Mouse (Mus musculus): ENCODE measurements at regions not wholly inside any gene's neighbourhood (a gene's known extent, or its start where the extent isn't known, plus 50 kb on each side); places are given as distances from the start of the nearest gene placed in this dataset.
A peak's percentile ranks its signal among the peaks of the same experiment; 100 is the strongest.

DNA sequence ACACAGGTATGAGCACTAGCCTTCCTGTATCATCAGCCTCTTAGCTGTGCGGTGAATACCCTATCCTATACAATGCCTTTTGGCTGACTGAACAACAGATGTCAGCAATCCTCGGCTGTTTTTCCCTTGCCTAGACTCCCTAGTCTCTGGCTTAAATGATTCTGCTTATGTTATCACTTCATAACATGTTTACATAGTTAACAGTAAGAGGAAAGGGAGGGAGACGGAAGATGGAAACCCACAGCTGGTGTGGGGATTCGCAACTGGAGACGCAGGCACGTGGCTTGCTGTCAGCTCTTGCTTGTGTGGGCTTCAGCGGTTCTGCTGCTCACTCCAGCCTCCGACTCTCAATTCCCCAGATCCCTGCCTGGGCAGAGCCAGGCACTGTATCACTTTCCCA, 367.2 kb downstream of the Cbln4 start:
- no peak for DNase-seq (ENCODE audit: low read depth, low spot score)

DNA sequence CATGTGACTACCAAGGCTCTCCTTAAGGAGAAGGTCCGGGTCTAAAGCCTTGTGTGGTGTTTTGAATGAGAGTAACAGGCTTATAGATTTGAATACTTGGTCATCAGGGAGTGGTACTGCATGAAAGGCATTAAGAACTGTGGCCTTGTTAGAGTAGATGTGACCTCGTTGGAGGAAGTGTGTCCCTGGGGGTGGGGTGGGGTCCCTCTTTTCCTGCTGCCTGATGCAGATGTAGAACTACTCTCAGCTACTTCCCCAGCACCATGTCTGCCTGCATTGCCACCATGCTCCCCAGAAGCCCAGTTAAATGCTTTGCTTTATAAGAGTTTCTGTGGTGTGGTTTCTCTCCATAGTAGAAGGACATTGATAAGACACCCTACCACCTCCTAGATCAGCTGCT, 367.9 kb downstream of the Cbln4 start:
- no peak for DNase-seq (ENCODE audit: low read depth, low spot score)

DNA sequence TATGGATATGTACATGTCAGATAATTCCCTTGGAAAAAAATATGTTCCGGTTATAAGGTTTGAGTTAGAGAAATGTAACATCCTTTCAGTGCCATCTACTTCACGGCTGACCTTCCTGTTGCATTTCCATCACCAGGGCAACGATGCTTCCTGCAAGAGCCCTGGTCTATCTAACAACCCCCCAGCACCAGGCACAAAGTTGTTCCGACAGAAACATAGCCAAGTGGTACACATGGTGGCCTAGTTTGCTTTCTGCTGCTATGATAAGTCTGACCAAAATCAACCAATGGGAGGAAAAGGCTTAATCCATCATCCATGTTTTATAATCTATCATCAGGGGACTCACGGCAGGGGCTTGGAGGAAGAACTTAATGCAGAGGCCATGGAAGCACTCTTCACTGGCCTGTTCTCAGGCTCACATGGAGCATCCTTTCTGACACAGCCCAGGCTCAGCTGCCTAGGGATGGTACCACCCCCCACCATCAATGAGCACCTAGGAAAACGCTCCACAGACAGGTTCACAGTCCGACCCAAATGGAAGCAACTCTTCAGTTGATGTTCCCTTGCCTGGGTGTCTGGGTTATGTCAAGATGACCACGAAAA, 372.2 kb downstream of the Cbln4 start:
- DNase-seq (ENCODE audit: low read depth, low spot score): no peak

DNA sequence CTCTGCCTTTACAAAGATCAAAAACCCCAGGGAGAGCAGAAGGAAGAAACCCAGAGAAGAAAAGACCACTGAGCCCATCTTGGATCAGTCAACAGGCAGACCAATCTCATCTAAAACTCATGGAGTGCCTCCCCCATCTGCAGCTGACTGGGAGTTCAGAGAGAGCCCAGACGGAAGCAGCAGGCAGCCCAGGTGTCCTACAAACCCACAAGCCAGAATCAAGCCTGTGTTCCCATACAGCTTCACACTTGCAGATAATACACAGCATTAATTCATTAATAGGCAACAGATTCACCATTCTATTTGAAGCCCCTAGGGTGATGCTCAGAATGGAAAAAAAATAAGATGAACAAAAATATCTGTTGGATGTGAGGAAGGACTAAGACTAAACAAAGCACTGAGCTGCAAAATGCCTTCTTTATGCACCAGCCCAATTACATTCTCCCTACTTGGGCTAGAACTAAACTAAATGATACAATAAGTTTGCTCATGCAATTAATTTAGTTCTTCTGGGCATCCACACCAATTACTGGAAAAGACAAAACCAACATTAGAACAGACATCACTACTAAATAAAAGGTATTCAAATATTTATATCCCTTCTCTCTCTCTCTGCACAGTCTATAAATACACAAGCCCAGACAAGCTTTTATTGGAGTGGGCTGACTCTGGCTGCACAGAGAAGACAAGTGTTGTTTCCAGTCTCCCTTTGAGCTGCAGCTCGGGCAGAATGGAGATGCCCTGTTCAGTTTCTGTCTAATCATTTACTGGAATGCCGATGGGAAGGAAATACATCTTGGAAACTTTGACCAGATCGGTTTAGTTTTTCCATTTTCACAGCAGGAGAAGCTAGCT, 374.2 kb downstream of the Cbln4 start:
- DNase-seq (ENCODE audit: low read depth, low spot score): no peak

DNA sequence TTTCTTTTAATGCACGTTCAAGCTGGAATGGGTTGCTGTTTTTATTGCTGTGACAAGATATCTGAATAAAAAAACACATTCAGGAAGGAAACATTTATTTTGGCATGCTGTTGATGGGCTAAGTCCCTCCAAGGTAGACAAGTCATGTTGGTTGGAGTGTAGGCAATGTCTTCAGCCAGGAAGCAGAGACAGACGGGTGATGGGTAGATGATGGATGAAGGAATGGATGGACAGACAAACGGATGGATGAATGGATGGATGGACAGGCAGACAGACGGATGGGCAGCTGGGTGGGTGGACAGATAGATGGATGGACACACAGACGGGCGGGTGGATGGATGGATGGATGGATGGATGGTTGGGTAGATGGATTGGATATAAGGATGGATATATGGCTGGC, 380.7 kb downstream of the Cbln4 start:
- DNase-seq (ENCODE audit: low read depth, low spot score): no peak

DNA sequence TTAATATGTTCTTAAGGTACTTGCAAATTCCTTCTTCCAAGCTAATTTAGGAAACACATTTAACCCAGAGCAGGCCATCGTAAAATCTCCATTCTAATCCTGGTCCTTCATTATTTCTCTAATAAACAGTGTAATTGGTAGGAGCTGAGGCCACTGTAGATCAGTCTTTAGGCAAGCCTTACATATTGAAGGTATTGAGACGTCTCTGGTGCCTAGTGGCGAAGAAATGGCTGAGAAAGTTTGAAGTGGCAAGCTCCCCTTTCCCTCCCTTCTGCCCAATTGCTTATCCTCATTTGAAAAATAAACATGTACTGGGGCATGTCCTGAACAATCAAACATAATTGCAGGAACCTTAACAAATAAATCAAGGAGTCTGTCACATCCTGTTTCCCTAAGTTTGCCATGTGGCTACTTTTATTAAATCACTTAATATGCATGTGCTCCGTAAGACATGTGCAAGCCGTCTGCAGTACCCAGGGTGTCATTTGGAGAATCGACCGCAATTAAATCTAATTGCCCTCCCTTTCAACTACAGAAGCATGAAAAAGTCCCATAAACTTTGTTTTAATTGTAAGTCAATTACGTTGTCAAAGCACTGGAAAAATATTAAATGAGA, 381.3 kb downstream of the Cbln4 start:
- no peak for DNase-seq (ENCODE audit: low read depth, low spot score)

DNA sequence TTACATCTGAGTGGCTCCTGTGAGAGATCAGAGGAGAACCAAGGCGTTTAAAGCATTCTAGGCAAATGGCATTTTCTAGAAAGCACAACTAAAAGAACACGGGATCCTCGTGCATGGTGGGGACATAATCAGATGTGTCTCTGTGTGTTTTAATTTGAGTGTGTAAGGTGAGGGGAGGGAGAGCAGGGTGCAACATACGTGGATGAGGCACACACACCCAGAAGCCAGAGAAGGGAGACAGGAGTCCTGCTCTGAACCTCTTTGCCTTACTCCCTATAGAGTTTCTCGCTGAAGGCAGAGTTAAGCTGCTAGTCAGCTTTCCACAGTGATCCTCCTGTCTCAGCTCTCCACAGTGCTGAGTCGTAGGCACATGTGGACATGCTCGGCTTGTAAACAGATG, 386.1 kb downstream of the Cbln4 start:
- no peak for DNase-seq (ENCODE audit: low read depth, low spot score)

DNA sequence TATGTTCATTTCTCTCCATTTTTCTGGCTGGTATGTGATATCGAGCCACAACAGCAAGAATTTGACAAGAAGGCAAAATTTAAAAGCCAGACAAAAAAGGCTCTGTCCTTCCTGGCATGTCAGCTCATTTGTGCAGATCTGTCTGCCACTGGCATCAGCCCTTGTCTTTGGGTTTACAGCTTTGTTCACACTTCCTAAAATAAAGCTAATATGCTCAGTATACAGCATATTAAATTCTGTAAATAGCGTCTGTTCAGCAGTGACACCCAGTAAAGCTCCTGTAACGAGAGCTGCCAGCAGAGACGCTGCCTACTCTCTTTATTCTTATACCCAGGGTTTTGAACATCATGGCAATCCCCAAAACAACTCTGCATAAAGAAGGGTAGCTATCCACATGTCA, 401.5 kb downstream of the Cbln4 start:
- DNase-seq (ENCODE audit: low read depth, low spot score): no peak

DNA sequence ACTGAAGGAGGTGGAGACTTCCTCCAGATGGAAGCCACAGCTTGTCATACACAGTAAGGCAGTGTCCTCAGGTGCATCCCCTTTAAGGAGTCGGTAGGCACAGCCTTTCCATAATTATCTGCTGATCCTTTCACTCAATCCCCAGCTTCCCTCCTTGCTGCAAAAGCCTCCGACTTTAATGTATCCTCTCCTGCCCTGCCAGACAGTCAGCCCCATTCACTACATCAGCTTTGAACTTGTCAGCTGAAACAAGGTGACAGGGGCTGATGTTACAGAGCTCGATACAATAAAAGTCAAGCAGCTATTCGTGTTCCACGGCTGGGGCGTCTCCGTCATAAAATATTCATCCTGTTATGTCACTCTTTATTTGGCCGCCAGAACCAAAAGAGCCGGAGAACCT, 402.8 kb downstream of the Cbln4 start:
- no peak for DNase-seq (ENCODE audit: low read depth, low spot score)

DNA sequence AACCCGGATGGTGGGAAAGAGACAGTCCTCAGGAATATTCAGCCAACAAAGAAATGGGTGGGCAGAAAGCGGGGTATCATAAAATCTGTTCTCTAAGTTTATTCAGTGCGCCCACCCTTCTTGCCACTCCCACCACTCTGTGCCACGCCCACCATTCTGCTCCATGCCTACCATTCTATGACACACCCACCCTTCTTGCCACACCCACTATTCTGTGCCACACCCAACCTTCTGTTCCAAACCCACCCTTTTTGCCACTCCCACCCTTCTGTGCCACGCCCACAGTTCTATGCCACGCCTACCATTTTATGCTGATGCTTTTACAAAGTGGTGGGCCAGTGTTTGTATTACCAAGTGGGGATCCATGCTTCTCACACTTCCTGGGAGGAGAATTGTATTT, 404.3 kb downstream of the Cbln4 start:
- DNase-seq (ENCODE audit: low read depth, low spot score): no peak

DNA sequence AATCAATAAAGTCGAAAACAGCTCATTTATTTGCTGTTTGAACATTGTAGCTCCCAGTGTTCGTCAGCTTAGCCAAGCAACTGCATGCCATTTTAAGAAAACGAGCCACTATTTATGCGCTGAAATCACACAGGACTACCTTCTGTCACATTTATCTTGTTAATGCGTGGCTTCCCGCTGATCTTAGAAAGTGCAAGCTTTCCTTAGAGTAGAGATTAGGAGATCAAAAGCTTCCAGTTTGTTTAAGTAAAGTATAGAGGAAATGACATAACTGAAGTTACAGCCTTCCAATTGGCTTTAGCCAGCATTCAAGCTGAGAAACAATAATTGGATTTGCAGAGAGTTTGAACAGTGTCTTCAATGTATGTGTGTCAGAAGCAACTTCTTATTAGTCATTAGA, 406.4 kb downstream of the Cbln4 start:
- no peak for DNase-seq (ENCODE audit: low read depth, low spot score)

DNA sequence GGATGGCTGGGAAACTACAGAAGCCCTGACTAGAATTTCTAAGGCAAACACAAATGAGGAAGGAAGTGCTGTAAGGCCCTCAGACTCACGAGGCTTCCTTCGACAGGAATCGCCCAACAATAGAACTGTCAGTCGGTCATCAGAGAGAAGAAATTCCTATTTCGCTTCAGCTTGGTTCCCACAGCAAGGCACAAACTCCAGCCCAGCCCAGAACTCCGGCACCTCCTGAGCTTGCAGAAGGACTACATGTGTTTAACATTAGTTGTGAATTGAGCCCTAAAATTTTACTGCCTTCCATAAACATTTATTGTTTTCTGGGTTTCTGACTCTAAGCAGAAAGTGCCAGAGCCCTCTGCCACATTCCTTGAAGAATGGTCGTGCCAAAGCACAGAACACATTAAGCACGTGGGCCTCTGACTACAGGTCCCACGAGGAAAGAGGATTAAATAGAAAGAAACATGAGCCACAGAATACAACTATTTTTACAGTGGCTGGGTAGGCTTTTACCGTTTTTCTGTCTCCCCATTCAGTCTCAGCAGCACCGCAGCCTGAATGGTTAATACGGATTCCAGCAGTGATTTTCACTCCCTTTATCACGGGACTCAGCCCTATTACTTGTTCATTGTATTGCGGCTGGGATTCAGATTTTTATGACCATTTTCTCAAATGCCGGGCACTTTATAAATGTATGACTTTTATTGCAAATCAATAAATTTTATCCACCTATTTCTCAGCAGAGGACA, 409.7 kb downstream of the Cbln4 start:
- no peak for DNase-seq (ENCODE audit: low read depth, low spot score)

DNA sequence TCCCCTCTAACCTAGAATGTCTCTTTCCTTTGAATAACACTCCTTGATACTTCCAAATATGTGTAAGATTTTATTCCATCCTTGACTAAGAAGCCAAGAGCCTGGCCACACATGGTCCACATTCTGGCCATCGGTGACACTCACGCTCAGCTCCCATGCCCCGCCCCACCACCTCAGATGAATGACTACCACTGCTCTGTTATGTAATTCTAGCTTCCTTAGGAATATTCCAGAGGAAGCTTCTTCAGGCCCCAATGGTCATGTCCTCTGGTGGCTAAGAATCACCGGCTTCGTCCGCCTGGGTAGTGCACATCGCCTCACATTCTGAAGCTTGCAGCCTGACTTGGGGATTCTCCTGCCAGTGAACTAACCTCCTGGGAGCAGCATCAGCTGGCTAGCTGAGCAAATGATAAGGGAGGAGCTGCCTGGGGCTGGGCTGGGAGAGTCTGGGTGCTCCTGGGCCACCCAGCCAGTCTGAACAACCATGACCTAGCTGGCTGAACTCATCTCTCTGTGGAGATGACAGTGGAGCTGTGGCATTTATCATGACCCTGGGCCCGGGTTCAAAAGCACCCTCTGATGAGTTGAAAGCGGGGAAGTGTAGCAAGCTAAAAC, 413.1 kb downstream of the Cbln4 start:
- DNase-seq (ENCODE audit: low read depth, low spot score): peak; percentile 44

DNA sequence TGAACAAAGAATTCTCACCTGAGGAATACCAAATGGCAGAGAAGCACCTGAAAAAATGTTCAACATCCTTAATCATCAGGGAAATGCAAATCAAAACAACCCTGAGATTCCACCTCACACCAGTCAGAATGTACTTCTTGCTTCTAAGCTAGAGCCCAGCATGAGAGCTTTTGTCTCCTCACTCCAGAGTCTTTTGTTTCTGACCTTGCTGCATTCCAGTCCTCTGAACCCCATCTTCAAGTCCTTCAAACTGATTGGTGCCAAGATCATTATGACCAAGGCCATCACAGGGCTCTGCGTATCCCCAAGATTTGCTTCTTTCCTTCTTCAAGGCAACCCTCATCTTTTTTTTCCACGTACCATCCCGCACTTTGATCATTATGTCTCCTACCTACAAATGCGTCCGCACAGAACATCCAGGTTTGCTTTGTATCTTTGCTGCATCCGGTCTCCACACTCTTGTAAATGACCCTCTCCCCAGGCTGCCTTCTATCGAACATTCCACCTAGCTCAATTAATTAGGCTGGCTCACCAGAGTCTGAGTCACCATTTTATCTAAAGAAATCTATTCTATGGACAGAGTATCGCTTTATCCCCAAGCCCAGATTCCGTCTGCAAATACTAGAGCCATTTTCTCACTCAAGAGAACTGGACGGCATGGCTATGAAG, 414.9 kb downstream of the Cbln4 start:
- no peak for DNase-seq (ENCODE audit: low read depth, low spot score)

DNA sequence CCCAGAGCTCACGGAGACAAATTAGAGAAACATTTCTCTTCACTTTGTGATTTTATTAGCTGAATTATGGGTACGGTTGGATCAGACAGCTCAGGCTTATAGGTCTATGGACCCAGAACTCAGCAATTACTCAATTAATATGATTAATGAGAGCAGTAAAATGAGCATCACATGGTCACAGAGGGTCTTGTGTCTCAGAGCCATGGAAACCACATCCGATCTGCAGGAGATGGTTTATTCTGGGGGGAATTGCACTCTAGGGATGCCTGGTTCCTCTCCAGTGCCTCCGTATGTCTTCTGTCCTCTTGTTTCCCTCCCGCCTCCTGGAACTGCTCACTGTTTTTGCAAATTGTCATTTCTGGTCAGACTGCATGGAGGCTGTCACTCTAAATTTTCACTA, 422.6 kb downstream of the Cbln4 start:
- DNase-seq (ENCODE audit: low read depth, low spot score): no peak

DNA sequence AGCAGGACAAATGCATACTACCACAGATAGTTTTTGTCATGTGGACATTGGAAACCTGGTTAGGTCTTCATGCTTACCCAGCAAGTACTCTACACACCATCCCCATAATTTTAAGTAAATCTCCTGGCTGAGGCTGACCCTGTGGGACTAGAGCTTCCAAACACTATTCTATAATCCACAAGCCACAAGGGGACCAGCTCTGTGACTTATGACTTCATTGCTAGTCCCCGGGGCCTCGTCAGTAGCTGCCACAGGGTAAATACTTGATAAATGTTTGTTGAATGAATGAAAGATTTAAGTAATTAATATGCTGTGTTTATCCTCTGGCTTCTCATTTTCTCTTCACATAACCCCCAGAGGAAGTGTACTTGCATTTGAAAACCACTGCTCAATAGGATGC, 423.0 kb downstream of the Cbln4 start:
- DNase-seq (ENCODE audit: low read depth, low spot score): no peak

DNA sequence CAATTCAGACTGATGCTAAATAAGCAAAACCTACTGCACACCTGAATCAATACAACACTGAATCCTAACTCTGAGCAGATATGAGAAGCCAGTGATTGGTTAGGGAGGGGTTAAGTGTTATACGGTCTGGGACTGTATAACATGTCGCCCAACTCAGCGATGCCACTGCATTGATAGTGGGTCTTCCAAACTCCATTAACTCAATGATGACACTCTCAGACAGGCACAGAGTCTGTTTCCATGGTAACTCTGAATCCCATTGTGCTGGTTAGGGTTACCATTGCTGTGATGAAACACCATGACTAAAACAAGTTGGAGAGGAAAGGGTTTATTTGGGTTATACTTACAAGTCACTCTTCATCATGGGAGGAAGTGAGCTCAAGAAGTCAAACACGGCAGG, 424.5 kb downstream of the Cbln4 start:
- no peak for DNase-seq (ENCODE audit: low read depth, low spot score)

DNA sequence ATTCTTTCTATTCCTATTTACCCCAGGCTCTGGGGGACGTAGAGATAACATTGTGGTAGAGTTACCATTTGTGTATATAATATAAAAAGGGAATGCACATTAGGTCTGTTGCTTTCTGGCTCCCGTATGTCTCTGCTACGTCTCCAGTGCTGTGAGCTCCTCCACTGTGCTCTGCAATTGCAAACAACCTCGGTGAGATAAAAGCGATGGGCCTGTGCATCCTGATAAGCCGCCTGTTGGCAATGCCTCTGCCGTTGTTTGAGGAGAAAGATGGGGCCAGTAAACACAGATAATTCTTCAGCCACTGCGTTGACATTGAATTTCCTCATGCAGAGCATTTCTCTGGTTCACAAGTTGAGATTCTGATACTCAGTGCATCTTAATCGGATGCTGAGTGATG, 424.9 kb downstream of the Cbln4 start:
- DNase-seq (ENCODE audit: low read depth, low spot score): no peak

DNA sequence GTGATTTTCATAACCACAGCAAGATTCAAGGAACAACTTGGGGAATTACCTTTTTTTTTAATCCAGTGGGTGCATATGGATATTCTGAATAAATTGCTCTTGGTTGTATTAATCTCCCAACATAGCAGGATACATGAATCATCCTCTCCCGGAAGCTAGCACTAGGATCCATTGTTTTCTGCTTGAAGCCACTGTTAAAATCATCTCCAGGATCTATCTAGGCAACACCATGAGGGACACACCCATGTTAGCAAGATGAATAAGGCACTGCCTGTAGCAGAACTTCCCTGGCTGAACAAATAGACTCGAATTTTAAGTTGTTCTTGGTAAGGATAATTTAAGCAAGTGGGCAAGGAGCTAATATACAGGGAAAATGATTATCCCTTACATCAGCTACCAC, 427.8 kb downstream of the Cbln4 start:
- no peak for DNase-seq (ENCODE audit: low read depth, low spot score)

DNA sequence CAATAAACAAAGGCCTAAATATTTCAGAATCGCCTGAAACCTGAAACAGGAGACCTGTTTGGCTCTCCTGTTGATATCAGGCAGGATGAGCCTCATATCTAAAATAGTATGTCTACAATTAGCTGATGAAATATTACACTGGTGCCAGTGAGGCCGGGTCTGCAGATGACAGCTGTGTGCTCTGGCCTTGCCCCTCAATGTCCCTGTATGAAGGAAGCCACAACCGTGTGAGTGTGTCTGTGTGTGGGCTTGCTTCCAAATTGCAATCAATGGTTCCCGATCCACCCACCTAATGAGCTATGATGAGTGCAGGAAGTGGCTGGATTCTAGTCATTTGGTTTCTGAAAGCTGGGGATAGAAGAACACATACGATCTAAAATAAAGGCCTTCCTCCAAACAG, 438.2 kb downstream of the Cbln4 start:
- DNase-seq (ENCODE audit: low read depth, low spot score): no peak

DNA sequence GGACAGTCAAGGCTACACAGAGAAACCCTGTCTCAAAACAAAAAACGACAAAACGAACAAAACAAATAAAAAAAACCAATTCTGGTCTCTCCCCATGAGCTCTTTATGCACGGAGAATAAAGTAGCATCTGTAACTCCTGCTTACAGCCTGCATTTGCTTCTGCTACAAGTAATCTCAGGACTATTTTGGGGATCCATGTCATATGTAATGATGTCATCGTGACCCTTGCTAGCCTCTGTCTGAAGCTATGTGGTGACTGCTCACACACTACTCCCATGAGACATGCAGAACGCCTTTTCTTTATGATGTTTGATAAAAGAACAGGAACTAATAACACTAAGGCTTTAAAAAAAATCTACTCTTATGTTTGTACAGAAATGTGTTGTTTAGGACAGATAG, 448.0 kb downstream of the Cbln4 start:
- no peak for DNase-seq (ENCODE audit: low read depth, low spot score)
